Mouse (Mus musculus) urinary bladder, postnatal 10 days (tissue): Measurements from ENCODE around the gene Irf9.
A peak's percentile ranks its signal among the peaks of the same experiment; 100 is the strongest.

Experiments used
- DNase-seq: peaks from one replicate; pipeline ENCODE4 v3.0.0; 2022; ENCODE audit warnings: low spot score

Irf9 gene

GRCm38 (mm10) chr14:55581981-55582681 lies 21.2 kb upstream of the Irf9 start:
- no peak for DNase-seq

- no peak for DNase-seq
These were observed 19.1 kb upstream of the Irf9 start for GRCm38 (mm10) chr14:55584303-55584701.

GRCm38 (mm10) chr14:55584702-55585565 lies 18.4 kb upstream of the Irf9 start, which contains the start of gene Emc9:
Gene Emc9 (minus strand): TSS chr14:55585302.
- no peak for DNase-seq

GRCm38 (mm10) chr14:55585566-55585960 lies 17.8 kb upstream of the Irf9 start:
- DNase-seq = no peak

- no peak for DNase-seq
These were observed 17.2 kb upstream of the Irf9 start for GRCm38 (mm10) chr14:55586149-55586548.

GRCm38 (mm10) chr14:55589271-55589670 lies 14.1 kb upstream of the Irf9 start:
- no peak for DNase-seq

GRCm38 (mm10) chr14:55589771-55590448 lies 13.5 kb upstream of the Irf9 start:
- no peak for DNase-seq

GRCm38 (mm10) chr14:55590748-55591330 lies 12.5 kb upstream of the Irf9 start, which contains the start of gene Psme2:
Gene Psme2 (minus strand): TSS chr14:55591113.
- peak; percentile 76 for DNase-seq

GRCm38 (mm10) chr14:55591331-55591891 lies 12.0 kb upstream of the Irf9 start, which contains the start of gene Rnf31:
Gene Rnf31 (plus strand): TSS chr14:55591708.
- peak; percentile 69 for DNase-seq

- no peak for DNase-seq
These were observed 11.1 kb upstream of the Irf9 start for GRCm38 (mm10) chr14:55592226-55592625.

- DNase-seq = no peak
These were observed 7.2 kb upstream of the Irf9 start for GRCm38 (mm10) chr14:55596036-55596690.

GRCm38 (mm10) chr14:55598521-55599390 lies 4.6 kb upstream of the Irf9 start:
- DNase-seq = no peak

GRCm38 (mm10) chr14:55603633-55604576 lies 534 bp downstream of the Irf9 start:
- peak; percentile 61 for DNase-seq

- DNase-seq = no peak
These were observed 1.5 kb downstream of the Irf9 start for GRCm38 (mm10) chr14:55604823-55605222.

GRCm38 (mm10) chr14:55605743-55606459 lies 2.5 kb downstream of the Irf9 start:
- DNase-seq = no peak

- no peak for DNase-seq
These were observed 5.0 kb downstream of the Irf9 start for GRCm38 (mm10) chr14:55608339-55608738.

GRCm38 (mm10) chr14:55613346-55613745 lies 10.0 kb downstream of the Irf9 start:
- DNase-seq = no peak

- no peak for DNase-seq
These were observed 11.3 kb downstream of the Irf9 start for GRCm38 (mm10) chr14:55614565-55615178.
